Mouse (Mus musculus) testis, adult 2 months (tissue): ENCODE measurements around the gene Snd1.

ENCODE experiments used
- CTCF ChIP-seq: fragments of 200-500 bp; IDR thresholded peaks from 2 replicates; pipeline ENCODE4 v1.5.1; 2012; ENCODE audit warnings: low read depth, mild to moderate bottlenecking, inconsistent platforms, low read length, moderate library complexity; ENCODE audit not compliant: control insufficient read depth, insufficient read depth, insufficient replicate concordance
- POLR2A ChIP-seq: fragments of 200-500 bp; IDR thresholded peaks from 2 replicates; pipeline ENCODE4 v1.6.1; 2012; ENCODE audit warnings: low read depth, mild to moderate bottlenecking, inconsistent platforms, low read length, moderate library complexity; ENCODE audit not compliant: control insufficient read depth

- TF ChIP-seq CTCF (no peak), POLR2A (no peak)
These were observed 206.8 kb downstream of the Snd1 start for GRCm38 (mm10) chr6:28681521-28682457.
